Mouse (Mus musculus): ENCODE results near the gene Erlec1. TPM values are rescaled to one million over a fixed set of nuclear protein-coding genes. Genes with fewer than 3 reads are reported as not detected.

Erlec1 gene
- 9.2 and 10.5 TPM in 2 replicates for polyA plus RNA-seq (2015; fragmentation: Nextera tagmentation; extraction: Ambion mirVana)

- peak; percentile 93 for DNase-seq (ENCODE audit: low spot score)
Measured at GRCm38 (mm10) chr11:30954279-30954725, at the start of gene Erlec1. Gene Erlec1, minus strand, starts transcription at chr11:30954335.

- no peak for DNase-seq (ENCODE audit: low spot score)
Measured at GRCm38 (mm10) chr11:31001169-31001908, 47.2 kb upstream of the Erlec1 start.

GRCm38 (mm10) chr11:31000028-31000427 lies 45.9 kb upstream of the Erlec1 start:
- no peak for DNase-seq (ENCODE audit: low spot score)

GRCm38 (mm10) chr11:30998704-30999103 lies 44.6 kb upstream of the Erlec1 start:
- DNase-seq (ENCODE audit: low spot score): no peak

GRCm38 (mm10) chr11:30998199-30998598 lies 44.1 kb upstream of the Erlec1 start:
- DNase-seq (ENCODE audit: low spot score): no peak

- no peak for DNase-seq (ENCODE audit: low spot score)
Measured at GRCm38 (mm10) chr11:30996670-30997069, 42.5 kb upstream of the Erlec1 start.

- DNase-seq (ENCODE audit: low spot score): no peak
Measured at GRCm38 (mm10) chr11:30986625-30987017, 32.5 kb upstream of the Erlec1 start.

GRCm38 (mm10) chr11:30985877-30986624 lies 31.9 kb upstream of the Erlec1 start, which contains the start of gene Chac2:
Gene Chac2, minus strand, starts transcription at chr11:30986350.
- peak; percentile 87 for DNase-seq (ENCODE audit: low spot score)

GRCm38 (mm10) chr11:30985237-30985636 lies 31.1 kb upstream of the Erlec1 start:
- no peak for DNase-seq (ENCODE audit: low spot score)

GRCm38 (mm10) chr11:30953469-30954154 lies 523 bp downstream of the Erlec1 start:
- no peak for DNase-seq (ENCODE audit: low spot score)

GRCm38 (mm10) chr11:30952829-30953228 lies 1.3 kb downstream of the Erlec1 start:
- no peak for DNase-seq (ENCODE audit: low spot score)

- DNase-seq (ENCODE audit: low spot score): no peak
Measured at GRCm38 (mm10) chr11:30943522-30943921, 10.6 kb downstream of the Erlec1 start.

GRCm38 (mm10) chr11:30928498-30928897 lies 25.6 kb downstream of the Erlec1 start:
- DNase-seq (ENCODE audit: low spot score): no peak

GRCm38 (mm10) chr11:30928079-30928478 lies 26.1 kb downstream of the Erlec1 start:
- DNase-seq (ENCODE audit: low spot score): no peak

- no peak for DNase-seq (ENCODE audit: low spot score)
Measured at GRCm38 (mm10) chr11:30923283-30923682, 30.9 kb downstream of the Erlec1 start.

GRCm38 (mm10) chr11:30920641-30921040 lies 33.5 kb downstream of the Erlec1 start:
- no peak for DNase-seq (ENCODE audit: low spot score)

GRCm38 (mm10) chr11:30912311-30912710 lies 41.8 kb downstream of the Erlec1 start:
- no peak for DNase-seq (ENCODE audit: low spot score)

- DNase-seq (ENCODE audit: low spot score): no peak
Measured at GRCm38 (mm10) chr11:30899312-30899711, 54.8 kb downstream of the Erlec1 start.

GRCm38 (mm10) chr11:30896201-30896600 lies 57.9 kb downstream of the Erlec1 start:
- no peak for DNase-seq (ENCODE audit: low spot score)

- no peak for DNase-seq (ENCODE audit: low spot score)
Measured at GRCm38 (mm10) chr11:30888153-30888552, 66.0 kb downstream of the Erlec1 start.

- DNase-seq (ENCODE audit: low spot score): no peak
Measured at GRCm38 (mm10) chr11:30885171-30885871, 68.8 kb downstream of the Erlec1 start, which contains the start of the genes Gpr75 and Asb3. Gene Gpr75, plus strand, starts transcription at chr11:30885358. Gene Asb3, plus strand, starts transcription at chr11:30885416.

All from thymus, postnatal 0 days (tissue).